Mouse (Mus musculus) heart, adult 2 months (tissue): ENCODE data around the gene Cldn4.

ENCODE experiments used
- CTCF ChIP-seq: fragments of 200-600 bp; IDR thresholded peaks from 2 replicates; pipeline ENCODE4 v1.8.1; 2022; ENCODE audit warnings: antibody characterized with exemption, mild to moderate bottlenecking, moderate library complexity
- EP300 ChIP-seq: fragments of 200-500 bp; IDR thresholded peaks from 2 replicates; pipeline ENCODE4 v1.6.1; 2011; ENCODE audit warnings: low read depth, low read length, control low read depth; ENCODE audit not compliant: insufficient read depth

DNA sequence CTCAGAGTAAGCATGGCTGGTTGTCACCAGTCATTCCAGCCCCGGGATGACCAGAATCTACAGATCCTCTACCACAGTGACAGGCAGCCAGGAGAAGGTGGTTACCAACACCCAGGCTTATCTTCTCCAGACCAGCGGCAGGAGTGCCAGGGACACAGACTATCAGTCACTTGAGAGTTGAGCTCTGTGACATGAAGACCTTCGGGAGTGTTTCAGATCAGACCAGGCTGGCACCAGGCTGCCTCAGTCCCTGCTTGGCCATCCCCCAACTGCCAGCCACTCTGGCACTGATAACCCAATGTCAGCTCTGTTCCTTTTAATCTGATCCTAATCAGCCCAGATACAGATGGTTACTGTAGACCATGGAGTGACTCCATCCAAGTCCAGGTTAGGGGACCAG, 27.6 kb downstream of the Cldn4 start:
- TF ChIP-seq CTCF (no peak), EP300 (0 out of 2 replicates have a peak, but pooled peaks have one; percentile 11)
